Mouse (Mus musculus) limb, embryonic 10.5 days (tissue): ENCODE data around the gene Hydin. TPM values are rescaled to one million over a fixed set of nuclear protein-coding genes. Genes with fewer than 3 reads are reported as not detected.

Experiments used
- DNase-seq: peaks from one replicate; pipeline ENCODE4 v3.0.0-alpha.2; 2017; ENCODE audit warnings: low spot score
- H3K27ac ChIP-seq: fragments of 300-500 bp; sonication (generic); 2 replicates; pipeline ENCODE4 v1.5.1; 2016; ENCODE audit warnings: mild to moderate bottlenecking
- H3K27me3 ChIP-seq: fragments of 300-500 bp; sonication (generic); 2 replicates; pipeline ENCODE4 v1.6.1; 2016; ENCODE audit warnings: low read depth, mild to moderate bottlenecking; ENCODE audit not compliant: poor library complexity, severe bottlenecking
- H3K36me3 ChIP-seq: fragments of 300-500 bp; sonication (generic); 2 replicates; pipeline ENCODE4 v1.6.1; 2016; ENCODE audit warnings: mild to moderate bottlenecking, moderate library complexity
- H3K4me1 ChIP-seq: fragments of 300-500 bp; sonication (generic); 2 replicates; pipeline ENCODE4 v1.6.1; 2016
- H3K4me3 ChIP-seq: fragments of 300-500 bp; sonication (generic); 2 replicates; pipeline ENCODE4 v1.5.1; 2016; ENCODE audit warnings: mild to moderate bottlenecking, moderate library complexity
- H3K9me3 ChIP-seq: fragments of 300-500 bp; sonication (generic); replicated peaks from 2 replicates; pipeline ENCODE4 v1.6.1; 2016; ENCODE audit warnings: mild to moderate bottlenecking
- WGBS: fragments of 180-500 bp; shearing (Covaris S2); methylation state at CpG from one replicate; pipeline ENCODE4 v1.1.7; 2016; 5-methylcytosine and 5-hydroxymethylcytosine counted together
- polyA plus RNA-seq: library from polyadenylated mRNA; unstranded; fragments of >200 nt; fragmentation: Nextera tagmentation; extraction: Ambion mirVana; gene quantifications from 2 replicates; pipeline ENCODE4 v1.2.1, GENCODE M21; 2016

Gene Hydin
- polyA plus RNA-seq, 1 experiment from 2014 or later = 0.01 TPM

DNA sequence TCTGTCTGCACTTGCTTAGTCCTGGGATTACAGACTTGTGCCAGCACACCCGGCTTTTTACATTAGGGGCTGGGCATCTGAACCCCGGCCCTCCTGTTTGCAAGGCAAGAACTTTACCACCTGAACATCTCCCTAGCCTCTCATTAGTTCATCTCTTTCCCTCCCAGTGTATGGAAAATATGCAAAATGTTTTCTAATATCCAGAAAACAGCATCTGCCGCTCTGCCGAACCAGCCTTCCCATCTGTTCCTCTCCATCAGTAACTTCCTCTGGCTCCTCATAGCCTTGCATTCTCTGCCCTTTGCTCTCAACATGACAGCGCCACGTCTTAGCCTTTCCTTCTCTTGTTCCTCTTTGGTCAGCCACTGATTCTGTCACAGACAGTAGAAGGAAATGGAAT, 210.5 kb downstream of the Hydin start:
- Histone ChIP-seq H3K9me3 (no peaks in the 10 kb centered on the region), H3K27ac (no peak overlapping the region), H3K4me3 (no peak overlapping the region), H3K27me3 (no peaks in the 10 kb centered on the region), H3K4me1 (peaks cover 10% of the 10 kb centered on the region), H3K36me3 (no peaks in the 10 kb centered on the region)
- WGBS = 87% methylated on average over 6 of the region's 6 CpGs
- DNase-seq = no peak

DNA sequence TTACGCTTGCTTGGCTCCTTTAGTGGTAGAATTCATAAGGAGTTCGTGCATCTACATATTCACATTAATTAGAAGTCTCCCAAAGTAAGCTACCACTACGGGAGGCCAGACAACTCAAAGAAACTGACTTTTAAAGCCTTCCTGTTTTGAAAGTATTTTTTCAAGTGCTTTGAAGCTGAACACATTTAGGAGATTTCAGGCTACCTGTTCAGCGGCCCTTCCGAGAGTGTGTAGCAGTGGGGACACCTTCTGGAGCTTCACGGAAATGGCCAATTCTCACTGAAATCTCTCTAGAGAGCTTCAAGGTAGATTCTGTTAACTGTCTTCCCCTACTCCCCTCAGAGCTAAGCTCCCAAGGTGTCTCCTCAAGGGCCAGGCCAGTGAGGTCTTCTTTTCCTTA, 211.8 kb downstream of the Hydin start:
- Histone ChIP-seq H3K4me1 (peaks cover 21% of the 10 kb centered on the region), H3K27me3 (no peaks in the 10 kb centered on the region), H3K9me3 (no peaks in the 10 kb centered on the region), H3K27ac (no peak overlapping the region), H3K36me3 (no peaks in the 10 kb centered on the region), H3K4me3 (no peak overlapping the region)
- WGBS = 39% methylated on average over 6 of the region's 6 CpGs
- DNase-seq = no peak

DNA sequence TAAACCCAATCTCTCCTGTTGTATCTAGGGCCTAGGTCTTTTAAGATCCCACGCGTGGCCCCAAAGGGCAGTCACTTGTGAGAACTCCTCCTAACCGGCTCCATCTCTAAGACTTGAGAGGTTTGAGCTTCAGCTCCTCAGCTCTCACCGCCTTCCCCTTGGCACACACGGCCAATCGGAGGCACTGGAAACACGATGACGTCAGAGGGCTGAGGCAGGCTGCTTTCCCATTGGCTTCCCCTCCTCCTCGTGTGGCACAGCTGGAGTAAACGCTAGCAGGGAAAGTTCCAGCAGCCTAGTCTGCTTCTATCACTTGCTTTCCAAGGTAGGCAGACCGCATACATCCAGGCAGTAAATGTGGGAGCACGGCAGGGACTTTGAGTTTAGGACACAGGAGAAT, 212.6 kb downstream of the Hydin start:
- WGBS = 70% methylated on average over 12 of the region's 12 CpGs
- Histone ChIP-seq H3K4me3 (no peak overlapping the region), H3K36me3 (no peaks in the 10 kb centered on the region), H3K9me3 (no peaks in the 10 kb centered on the region), H3K4me1 (peaks cover 21% of the 10 kb centered on the region), H3K27me3 (no peaks in the 10 kb centered on the region), H3K27ac (no peak overlapping the region)
- DNase-seq = no peak

DNA sequence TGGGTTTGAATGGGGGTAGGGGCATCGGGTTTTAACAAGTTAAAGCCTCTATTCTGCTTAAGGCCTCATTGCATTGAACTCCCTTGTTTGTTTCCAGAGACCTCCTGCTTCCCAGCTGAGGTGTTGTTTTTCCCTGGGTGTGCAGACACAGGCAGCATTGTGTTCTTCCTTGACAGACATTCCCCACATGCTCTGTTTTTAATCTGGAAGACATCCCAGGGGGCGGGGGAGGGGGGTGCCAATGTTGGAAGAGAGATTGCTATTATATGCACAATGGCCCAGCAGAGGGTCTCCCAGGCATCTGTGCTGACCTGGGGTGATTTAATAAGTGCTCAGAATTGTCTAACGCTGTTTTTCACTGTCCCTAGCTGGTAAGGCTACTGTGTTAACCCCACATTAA, 215.5 kb downstream of the Hydin start:
- H3K27ac ChIP-seq = peak overlapping the region; percentile 32
- no peak overlapping the region for H3K4me3 ChIP-seq
- DNase-seq = no peak
- H3K9me3 ChIP-seq = no peaks in the 10 kb centered on the region
- no peaks in the 10 kb centered on the region for H3K36me3 ChIP-seq
- peaks cover 21% of the 10 kb centered on the region for H3K4me1 ChIP-seq
- H3K27me3 ChIP-seq = no peaks in the 10 kb centered on the region
- WGBS = 49% methylated on average over 3 of the region's 3 CpGs

DNA sequence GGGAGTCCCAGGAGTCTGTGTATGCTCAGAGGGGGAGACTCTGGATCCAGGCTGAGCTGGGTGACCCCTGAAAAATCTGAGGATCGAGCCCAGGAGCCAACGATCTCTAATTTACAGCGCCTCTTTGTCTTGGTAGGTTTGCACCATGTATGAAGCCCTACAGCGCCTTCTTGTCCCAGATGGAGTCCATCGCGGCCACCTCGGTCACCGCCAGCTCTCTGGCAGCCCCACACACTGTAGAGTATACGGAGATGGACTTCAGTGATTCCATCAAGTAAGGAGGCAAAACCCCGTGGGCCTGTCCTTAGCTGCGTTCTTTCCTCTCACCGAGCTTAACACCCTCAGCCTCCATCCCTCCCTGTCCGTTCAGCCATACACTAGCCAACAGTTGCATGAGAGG, 218.5 kb downstream of the Hydin start:
- DNase-seq = no peak
- WGBS = 95% methylated on average over 13 of the region's 13 CpGs
- no peaks in the 10 kb centered on the region for H3K9me3 ChIP-seq
- no peak overlapping the region for H3K4me3 ChIP-seq
- H3K27me3 ChIP-seq = no peaks in the 10 kb centered on the region
- H3K27ac ChIP-seq = no peak overlapping the region
- peaks cover 21% of the 10 kb centered on the region for H3K4me1 ChIP-seq
- H3K36me3 ChIP-seq = no peaks in the 10 kb centered on the region

DNA sequence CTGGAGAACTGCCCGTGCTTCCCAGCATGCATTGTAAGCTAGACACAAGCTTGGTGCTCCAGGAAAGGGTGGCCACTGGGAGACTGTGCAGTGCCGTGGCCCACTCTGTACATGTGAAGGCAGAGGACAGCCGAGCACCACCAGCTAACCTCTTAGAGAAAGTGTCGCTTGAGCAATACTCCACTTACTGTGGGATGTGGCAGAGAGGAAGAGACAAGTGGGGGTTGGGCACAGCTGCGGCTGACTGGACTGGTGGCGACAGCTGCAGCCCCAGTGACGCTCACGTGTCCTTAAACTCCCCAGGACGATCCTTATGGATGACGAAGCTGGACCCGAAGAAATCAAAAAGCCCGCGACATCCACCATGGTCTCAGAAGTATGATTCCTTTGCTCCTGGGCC, 219.2 kb downstream of the Hydin start:
- no peak for DNase-seq
- 79% methylated on average over 13 of the region's 13 CpGs for WGBS
- Histone ChIP-seq H3K4me1 (peaks cover 21% of the 10 kb centered on the region), H3K36me3 (no peaks in the 10 kb centered on the region), H3K27me3 (no peaks in the 10 kb centered on the region), H3K9me3 (no peaks in the 10 kb centered on the region), H3K4me3 (no peak overlapping the region), H3K27ac (no peak overlapping the region)

DNA sequence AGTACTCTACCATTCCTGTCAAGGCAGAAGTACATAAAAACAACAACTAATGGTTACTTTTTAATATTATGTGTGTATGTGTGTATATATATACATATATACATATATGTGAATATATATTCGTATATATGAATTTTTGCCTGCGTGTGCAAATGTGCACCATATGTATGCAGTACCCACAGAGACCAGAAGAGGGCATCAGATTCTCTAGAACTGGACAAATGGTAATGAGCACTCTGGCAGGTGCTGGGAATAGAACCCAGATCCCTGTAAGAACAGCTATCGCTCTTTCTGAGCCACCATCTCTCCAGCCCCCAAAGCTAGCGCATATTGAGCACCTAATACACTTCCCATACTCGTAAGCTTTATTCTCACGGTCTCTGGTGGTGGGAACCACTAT, 220.9 kb downstream of the Hydin start:
- H3K9me3 ChIP-seq = no peaks in the 10 kb centered on the region
- H3K36me3 ChIP-seq = no peaks in the 10 kb centered on the region
- DNase-seq = no peak
- H3K27ac ChIP-seq = no peak overlapping the region
- H3K27me3 ChIP-seq = no peaks in the 10 kb centered on the region
- 91% methylated on average over 6 of the region's 6 CpGs for WGBS
- no peak overlapping the region for H3K4me3 ChIP-seq
- H3K4me1 ChIP-seq = peaks cover 7% of the 10 kb centered on the region

DNA sequence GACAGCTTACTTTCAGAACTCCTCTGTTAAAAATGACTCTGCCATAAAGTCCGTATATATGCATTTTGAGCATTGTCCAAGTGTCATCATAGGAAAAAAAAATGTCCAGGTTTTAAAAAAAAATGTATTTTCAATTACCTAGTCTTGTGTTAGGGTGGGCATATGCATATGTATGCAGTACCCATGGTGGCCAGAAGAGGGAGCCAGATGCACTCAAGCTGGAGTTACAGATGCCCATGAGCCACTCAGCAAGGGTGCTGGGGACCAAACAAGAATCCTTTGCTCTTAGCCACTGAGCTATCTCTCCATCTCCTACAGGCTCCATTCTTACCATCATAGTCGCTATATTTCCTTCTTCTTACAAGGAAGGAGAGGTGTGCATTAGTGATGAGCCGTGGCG, 222.6 kb downstream of the Hydin start:
- WGBS = 76% methylated on average over 4 of the region's 4 CpGs
- H3K27ac ChIP-seq = no peak overlapping the region
- no peak for DNase-seq
- no peaks in the 10 kb centered on the region for H3K36me3 ChIP-seq
- H3K4me1 ChIP-seq = no peaks in the 10 kb centered on the region
- no peaks in the 10 kb centered on the region for H3K9me3 ChIP-seq
- no peak overlapping the region for H3K4me3 ChIP-seq
- H3K27me3 ChIP-seq = no peaks in the 10 kb centered on the region

DNA sequence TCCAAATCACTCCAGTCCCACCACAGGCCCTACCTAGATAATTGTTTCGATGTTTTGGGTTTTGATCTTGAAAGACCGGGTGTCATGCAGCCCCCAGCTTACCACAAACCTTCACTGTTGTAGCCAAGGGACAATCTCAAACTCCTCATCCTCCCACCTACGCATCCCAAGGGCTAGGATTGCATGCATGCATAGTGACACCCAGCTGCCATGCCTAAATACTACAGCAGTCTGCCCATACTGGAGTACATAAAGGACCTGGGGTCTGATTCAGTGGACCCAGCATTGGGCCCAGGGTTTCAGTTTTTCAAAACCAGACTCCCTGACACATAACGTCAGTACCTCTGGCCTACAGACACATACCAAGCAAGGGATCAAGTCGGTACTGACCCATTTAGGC, 224.3 kb downstream of the Hydin start:
- H3K4me3 ChIP-seq = no peak overlapping the region
- 89% methylated on average over 5 of the region's 5 CpGs for WGBS

DNA sequence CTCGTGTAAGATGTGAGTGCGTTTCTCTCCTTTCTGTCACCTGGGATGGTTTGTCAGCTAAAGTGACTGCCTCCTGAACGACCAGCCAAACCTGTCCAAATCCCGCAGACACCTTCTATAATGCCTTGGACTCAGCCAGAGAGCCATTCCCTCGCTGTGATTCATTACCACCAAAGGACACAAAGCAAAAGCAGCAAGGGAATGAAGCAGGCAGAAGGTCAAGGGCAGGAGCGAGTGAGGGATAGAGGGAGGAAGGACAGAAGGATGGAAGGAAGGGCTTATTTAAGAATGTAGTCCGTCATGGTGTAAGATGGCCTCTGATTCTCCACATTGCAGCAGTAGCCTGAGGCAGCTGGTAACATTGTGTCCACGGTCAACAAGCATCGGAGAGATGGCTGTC, 229.5 kb downstream of the Hydin start:
- H3K36me3 ChIP-seq = no peaks in the 10 kb centered on the region
- no peaks in the 10 kb centered on the region for H3K9me3 ChIP-seq
- no peak overlapping the region for H3K27ac ChIP-seq
- 76% methylated on average over 9 of the region's 9 CpGs for WGBS
- no peaks in the 10 kb centered on the region for H3K27me3 ChIP-seq
- peaks cover 3% of the 10 kb centered on the region for H3K4me1 ChIP-seq
- H3K4me3 ChIP-seq = no peak overlapping the region
- no peak for DNase-seq

More for the DNA sequence above, 224.3 kb downstream of the Hydin start:
- no peaks in the 10 kb centered on the region for H3K9me3 ChIP-seq
- no peaks in the 10 kb centered on the region for H3K4me1 ChIP-seq
- no peaks in the 10 kb centered on the region for H3K36me3 ChIP-seq
- no peak for DNase-seq
- no peak overlapping the region for H3K27ac ChIP-seq
- no peaks in the 10 kb centered on the region for H3K27me3 ChIP-seq

DNA sequence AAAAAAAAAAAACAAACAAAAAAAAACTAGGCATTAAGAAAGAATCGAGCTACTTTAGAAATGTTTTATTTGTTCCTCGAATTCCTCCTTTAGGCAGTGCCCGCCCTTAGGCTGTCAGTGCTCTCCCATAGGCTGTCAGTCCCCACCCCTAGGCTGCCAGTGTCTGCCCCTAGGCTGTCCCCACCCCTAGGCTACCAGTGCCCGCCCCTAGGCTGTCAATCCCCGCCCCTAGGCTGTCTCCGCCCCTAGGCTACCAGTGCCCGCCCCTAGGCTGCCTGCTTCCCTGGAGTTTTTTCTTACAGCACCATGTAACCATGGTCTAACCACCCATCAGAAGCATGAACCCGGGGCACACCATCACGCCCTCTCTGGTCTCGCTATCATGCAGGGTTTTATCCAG, 233.5 kb downstream of the Hydin start:
- peaks cover 10% of the 10 kb centered on the region for H3K4me1 ChIP-seq
- H3K36me3 ChIP-seq = no peaks in the 10 kb centered on the region
- H3K4me3 ChIP-seq = no peak overlapping the region
- H3K9me3 ChIP-seq = no peaks in the 10 kb centered on the region
- H3K27ac ChIP-seq = no peak overlapping the region
- 24% methylated on average over 10 of the region's 10 CpGs for WGBS
- H3K27me3 ChIP-seq = peaks cover 15% of the 10 kb centered on the region; the same call in 1 of the 2 replicates
- peak; percentile 44 for DNase-seq

DNA sequence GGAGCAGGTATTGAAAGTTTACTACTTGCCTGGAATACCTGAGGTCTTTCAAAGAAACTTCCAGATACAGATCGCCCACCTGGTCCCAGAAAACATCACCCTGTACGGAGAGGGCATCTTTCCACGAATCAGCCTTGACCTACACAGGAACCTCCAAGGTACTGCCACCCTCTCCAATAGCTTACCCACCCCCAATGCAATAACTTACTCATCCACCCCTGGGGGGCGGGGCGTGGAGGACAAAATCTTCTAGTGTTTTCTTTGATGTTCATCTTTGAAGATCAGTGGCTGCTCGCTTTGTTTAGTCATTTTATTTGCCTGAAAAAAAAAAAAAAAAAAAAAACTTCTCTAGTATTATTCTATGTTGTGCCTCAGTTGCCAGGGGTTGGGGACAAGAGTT, 233.9 kb downstream of the Hydin start:
- Histone ChIP-seq H3K4me3 (no peak overlapping the region), H3K4me1 (peaks cover 10% of the 10 kb centered on the region), H3K27ac (no peak overlapping the region), H3K27me3 (peaks cover 15% of the 10 kb centered on the region; the same call in 1 of the 2 replicates), H3K9me3 (no peaks in the 10 kb centered on the region), H3K36me3 (no peaks in the 10 kb centered on the region)
- WGBS = 80% methylated on average over 6 of the region's 6 CpGs
- DNase-seq = no peak

DNA sequence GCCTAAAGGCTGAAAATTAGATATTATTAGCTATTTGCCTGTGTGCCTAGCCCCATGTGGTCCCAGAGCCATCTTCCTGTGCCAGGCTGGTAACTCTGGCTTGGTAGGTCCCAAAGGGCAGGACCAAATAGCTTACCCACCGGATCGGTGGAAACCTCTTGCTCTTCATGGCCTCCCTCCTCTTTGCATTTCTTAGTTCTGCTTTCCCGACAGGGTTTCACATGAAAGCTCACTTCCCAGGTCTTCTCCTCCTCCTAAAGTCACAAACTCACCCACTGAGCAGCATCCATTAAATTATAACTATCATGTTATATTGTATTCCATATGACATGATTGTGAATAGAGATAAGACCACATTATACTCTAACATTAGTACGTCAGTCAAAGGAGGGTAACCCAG, 234.6 kb downstream of the Hydin start:
- Histone ChIP-seq H3K36me3 (no peaks in the 10 kb centered on the region), H3K4me3 (no peak overlapping the region), H3K27me3 (peaks cover 15% of the 10 kb centered on the region; the same call in 1 of the 2 replicates), H3K27ac (no peak overlapping the region), H3K9me3 (no peaks in the 10 kb centered on the region), H3K4me1 (peaks cover 10% of the 10 kb centered on the region)
- DNase-seq = no peak
- 92% methylated on average over 4 of the region's 4 CpGs for WGBS

DNA sequence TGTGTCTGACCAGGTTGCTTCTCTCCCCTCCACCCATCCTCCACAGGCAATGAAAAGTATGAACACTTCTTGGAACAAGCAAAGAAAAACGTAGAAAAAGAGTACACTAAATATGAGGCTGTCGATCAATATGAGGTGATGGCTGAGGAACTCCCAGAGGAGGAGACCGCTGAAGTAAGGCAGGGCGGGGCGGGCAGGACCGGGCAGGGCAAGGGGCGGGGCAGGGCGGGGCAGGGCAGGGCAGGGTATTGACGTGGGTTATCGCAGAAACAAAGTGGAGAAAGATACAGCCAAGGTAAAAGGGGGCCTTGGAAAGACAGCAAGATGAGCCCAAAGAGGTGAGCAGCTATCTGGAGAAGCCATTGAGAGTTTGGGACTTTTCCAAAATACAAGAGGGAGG, 236.1 kb downstream of the Hydin start:
- Histone ChIP-seq H3K27me3 (peaks cover 15% of the 10 kb centered on the region; the same call in 1 of the 2 replicates), H3K4me3 (peak overlapping the region; percentile 18; the same call in 1 of the 2 replicates), H3K9me3 (no peaks in the 10 kb centered on the region), H3K36me3 (no peaks in the 10 kb centered on the region), H3K27ac (no peak overlapping the region), H3K4me1 (peaks cover 10% of the 10 kb centered on the region)
- DNase-seq = no peak
- 8% methylated on average over 10 of the region's 10 CpGs for WGBS
